Mouse (Mus musculus): ENCODE results near the gene Sp2. TPM values are rescaled to one million over a fixed set of nuclear protein-coding genes. Genes with fewer than 3 reads are reported as not detected.

Sp2 gene
- total and polyA plus RNA-seq, 3 experiments, result 1.1 to 21.0 (median 2.8) TPM

DNA sequence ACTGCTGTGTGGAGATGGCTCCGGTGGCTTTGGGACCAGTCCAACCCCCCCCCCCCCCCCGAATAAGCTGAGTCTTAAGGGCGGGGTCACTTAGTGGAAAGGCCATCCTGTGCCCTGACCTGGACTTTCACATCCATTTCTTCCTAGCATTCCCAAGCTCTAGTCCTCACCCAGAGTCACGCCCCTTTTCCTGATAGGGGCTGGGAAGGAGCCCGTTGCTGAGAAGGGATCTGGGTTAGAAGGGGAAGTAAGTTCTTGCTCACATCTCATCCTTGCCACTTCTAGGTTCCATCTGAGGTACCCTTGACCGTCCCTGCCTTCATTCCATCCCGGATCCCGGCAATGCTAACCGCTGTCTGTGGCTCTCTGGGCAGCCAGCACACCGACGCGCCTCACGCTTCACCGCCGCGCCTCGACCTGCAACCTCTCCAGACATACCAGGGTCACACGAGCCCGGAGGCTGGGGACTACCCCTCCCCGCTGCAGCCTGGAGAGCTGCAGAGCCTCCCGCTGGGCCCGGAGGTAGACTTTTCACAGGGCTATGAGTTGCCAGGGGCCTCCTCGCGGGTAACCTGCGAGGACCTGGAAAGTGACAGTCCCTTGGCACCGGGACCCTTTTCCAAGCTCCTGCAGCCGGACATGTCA is 38.5 kb upstream of the Sp2 start (continued):
- TF ChIP-seq TBP (conservative IDR thresholded peaks at IDR 0.05; ENCODE audit: low read depth, low read length), result no peak
- TF ChIP-seq IRF4 (IDR thresholded peaks at IDR 0.05; ENCODE audit: low read depth, low read length), result no peak
- no peak for TF ChIP-seq HCFC1 (IDR thresholded peaks at IDR 0.05; ENCODE audit: low read depth, low read length)
- TF ChIP-seq NELFE (IDR thresholded peaks at IDR 0.05; ENCODE audit: low read depth, low read length), result no peak
- no peak for TF ChIP-seq JUN (IDR thresholded peaks at IDR 0.05; ENCODE audit: insufficient read depth, low read depth, low read length)
- no peak for TF ChIP-seq TCF12 (IDR thresholded peaks at IDR 0.05; ENCODE audit: low read depth, low read length)
- no peak for TF ChIP-seq NRF1 (IDR thresholded peaks at IDR 0.05; ENCODE audit: low read depth, low read length)
- TF ChIP-seq ZC3H11A (IDR thresholded peaks at IDR 0.05; ENCODE audit: low read depth, low read length), result no peak
- no peak for TF ChIP-seq EP300 (IDR thresholded peaks at IDR 0.05; ENCODE audit: low read length)
- TF ChIP-seq MAFK (IDR thresholded peaks at IDR 0.05; ENCODE audit: insufficient replicate concordance, low read length), result no peak
- TF ChIP-seq RAD21 (IDR thresholded peaks at IDR 0.05; ENCODE audit: low read depth, low read length), result no peak
- TF ChIP-seq UBTF (IDR thresholded peaks at IDR 0.05; ENCODE audit: low read depth, low read length), result peak; percentile 32
- TF ChIP-seq POLR2AphosphoS2 (IDR thresholded peaks at IDR 0.05; ENCODE audit: low read depth, low read length), result no peak
- no peak for TF ChIP-seq CTCF (conservative IDR thresholded peaks at IDR 0.05 in 1 of 2, IDR thresholded peaks at IDR 0.05 in 1 of 2; ENCODE audit: low read depth in 2 of 2, low read length in 2 of 2)

DNA sequence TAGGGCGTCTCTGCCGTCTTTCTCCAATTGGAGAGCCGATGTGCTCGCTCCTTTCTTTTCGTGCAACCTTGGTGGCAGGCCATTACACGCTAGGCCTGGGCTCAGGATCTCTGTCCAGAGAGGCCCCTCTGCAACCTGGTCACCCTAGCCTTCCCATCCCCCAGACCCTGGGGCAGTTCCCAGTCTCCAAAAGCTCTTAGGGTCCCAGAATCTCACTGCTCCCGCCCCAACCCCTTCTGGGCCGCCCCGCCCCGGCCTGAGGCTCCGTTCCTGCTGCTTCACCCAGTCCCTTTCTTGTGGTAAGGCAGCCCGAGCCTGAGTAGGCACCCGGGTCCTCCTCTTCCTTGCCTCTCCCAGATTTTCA is 36.6 kb upstream of the Sp2 start:
- no peaks in the 10 kb centered on the region for H3K9me3 ChIP-seq (replicated peaks; ENCODE audit: low read length)
- in situ Hi-C loops (cut with MboI; ENCODE audit: low pct_ligation_motif_present, low pct_unique_long_range_greater_than_20kb, low sequenced_read_pairs), result no loop called here
- no peak for DNase-seq (ENCODE audit: extremely low read depth)
- peak overlapping the region; percentile 52 for H3K4me2 ChIP-seq (ENCODE audit: insufficient read depth, low read depth, poor library complexity, severe bottlenecking)
- peaks cover 47% of the 10 kb centered on the region for H3K79me2 ChIP-seq (replicated peaks; ENCODE audit: control insufficient read depth, extremely low read depth, insufficient read depth, poor library complexity, severe bottlenecking)
- dilution Hi-C loops (cut with MboI; ENCODE audit: extremely low pct_ligation_motif_present, extremely low pct_unique_long_range_greater_than_20kb, low sequenced_read_pairs), result no loop called here
- H3K27ac ChIP-seq (ENCODE audit: insufficient read depth, low read depth), result no peak overlapping the region; the same call in 1 of the 2 replicates
- H3K9ac ChIP-seq (ENCODE audit: insufficient read depth, low read depth), result peak overlapping the region; percentile 65
- TF ChIP-seq TCF12 (IDR thresholded peaks at IDR 0.05; ENCODE audit: low read depth, low read length) (0 out of 2 replicates have a peak, but pooled peaks have one; percentile 24), BHLHE40 (IDR thresholded peaks at IDR 0.05; ENCODE audit: low read depth, low read length) (no peak), MAFK (IDR thresholded peaks at IDR 0.05; ENCODE audit: insufficient replicate concordance, low read length) (no peak), IRF4 (IDR thresholded peaks at IDR 0.05; ENCODE audit: low read depth, low read length) (no peak), SIN3A (IDR thresholded peaks at IDR 0.05; ENCODE audit: low read length) (peak; percentile 15), POLR2A (IDR thresholded peaks at IDR 0.05; ENCODE audit: low read depth, low read length) (no peak), MEF2A (IDR thresholded peaks at IDR 0.05; ENCODE audit: borderline replicate concordance, low read depth, low read length) (no peak)
- peaks cover 33% of the 10 kb centered on the region for H3K27me3 ChIP-seq (replicated peaks)
- peaks cover 6 to 55% of the 10 kb centered on the region in 2 experiments for H3K4me1 ChIP-seq (ENCODE audit: control insufficient read depth in 1 of 2, insufficient read depth in 2 of 2)
- peak overlapping the region; percentile 56 to 99 (median 71) for H3K4me3 ChIP-seq (replicated peaks in 1 of 3; ENCODE audit: low read depth in 2 of 3, low read length in 2 of 3, poor library complexity in 1 of 3)
- peaks cover 8 to 26% of the 10 kb centered on the region in 2 experiments for H3K36me3 ChIP-seq (replicated peaks in 1 of 2; ENCODE audit: control insufficient read depth in 1 of 2, insufficient read depth in 1 of 2, low read length in 1 of 2)

All from CH12.LX (cell line).